In genomic region chr1:42695578-42695915, GRCm38 (mm10) we compare ENCODE assay signal across 8 mouse cellular contexts. TPM values are rescaled to one million over a fixed set of nuclear protein-coding genes. Genes with fewer than 3 reads are reported as not detected.
DNase-seq lines count a peak whose midpoint lies in the region; ATAC-seq lines count a peak whose summit lies in the region.

Gene Pou3f3, plus strand, starts transcription at chr1:42695768.

- WGBS in midbrain, embryonic 14.5 days = under 1% methylated on average over 21 of the region's 21 CpGs

- H3K9ac ChIP-seq in midbrain, embryonic 14.5 days (replicated peaks; ENCODE audit: low read length) = peak within 1 kb of the TSS; percentile 100

- no peaks in the 10 kb centered on the region for H3K27me3 ChIP-seq in midbrain, embryonic 14.5 days (ENCODE audit: control insufficient read depth, insufficient read depth, low read length)

- H3K4me3 ChIP-seq in midbrain, embryonic 14.5 days (replicated peaks; ENCODE audit: low read depth, low read length) = peak within 1 kb of the TSS; percentile 92

- peak; percentile 96 for DNase-seq in ZHBTc4 (ENCODE audit: low read depth, low spot score)
- peak; percentile 61 to 76 for DNase-seq in cerebellum, postnatal 25 days
- peak; percentile 97 to 98 for DNase-seq in frontal cortex, postnatal 14 days (ENCODE audit: low spot score in 2 of 2)
- DNase-seq in kidney, adult 8-10 months = peak; percentile 91 to 96
- peak; percentile 99 for DNase-seq in left cerebral cortex, postnatal 4 days
- peak; percentile 99 for DNase-seq in midbrain, embryonic 14.5 days
- no peak for DNase-seq in natural killer cell, adult 2 months (ENCODE audit: low spot score in 2 of 2)
- no peak for DNase-seq in gastrocnemius, adult 8-10 months (ENCODE audit: low spot score in 2 of 2)

- H3K9me3 ChIP-seq in midbrain, embryonic 14.5 days (ENCODE audit: control insufficient read depth, low read length) = no peaks in the 10 kb centered on the region

- peak within 1 kb of the TSS; percentile 98 for H3K4me2 ChIP-seq in midbrain, embryonic 14.5 days (ENCODE audit: low read length)

- H3K27ac ChIP-seq in midbrain, embryonic 14.5 days (replicated peaks; ENCODE audit: low read depth, low read length) = peak within 1 kb of the TSS; percentile 99

- intact Hi-C loops in left cerebral cortex, postnatal 4 days (cut with DNase I) = loop anchor here (5.0 to 10.0 kb wide), 2 partner anchors 948 to 1021 kb away; no protein-coding TSS in a partner anchor

- no peaks in the 10 kb centered on the region; the same call in 1 of the 2 replicates for H3K4me1 ChIP-seq in midbrain, embryonic 14.5 days (ENCODE audit: control insufficient read depth, insufficient read depth, low read length)

- peaks cover 29% of the 10 kb centered on the region for H3K36me3 ChIP-seq in midbrain, embryonic 14.5 days (ENCODE audit: control insufficient read depth, insufficient read depth, low read length)

- ATAC-seq in midbrain, embryonic 14.5 days (ENCODE audit: low FRiP score, low TSS enrichment) = peak; percentile 90

RNA-seq across cellular contexts. Expression of gene Pou3f3, which starts in this region (rescaled TPM):
- total RNA-seq in left cerebral cortex, postnatal 4 days (2021) = 100 to 1,000 TPM; 102 to 123 TPM
- 20.0 and 24.5 TPM in 2 replicates for polyA plus RNA-seq in midbrain, embryonic 14.5 days (2014; fragmentation: Nextera tagmentation; extraction: Ambion mirVana)
- total RNA-seq in gastrocnemius, adult 8-10 months (2022) = under 1 TPM in 1 of 4 experiments, not detected in 3; 0.04 TPM

Comparison
In these comparisons a context has a peak if more than half of its experiments do, and no peak if none do; other contexts are left out.
1. RNA of gene Pou3f3 (total RNA-seq): 102 to 123 TPM in left cerebral cortex, postnatal 4 days; 0.04 TPM in gastrocnemius, adult 8-10 months; every median in the first group is over 10 times any median in the second.
2. DNase-seq: peak in ZHBTc4 (single experiment), cerebellum, postnatal 25 days (2 of 2), frontal cortex, postnatal 14 days (2 of 2), kidney, adult 8-10 months (2 of 2), left cerebral cortex, postnatal 4 days (single experiment) and midbrain, embryonic 14.5 days (single experiment); none in natural killer cell, adult 2 months (0 of 2) and gastrocnemius, adult 8-10 months (0 of 2).